Mouse (Mus musculus) G1E-ER4 (cell line): Measurements from ENCODE around the gene Ikbke. TPM values are rescaled to one million over a fixed set of nuclear protein-coding genes. Genes with fewer than 3 reads are reported as not detected.

Source experiments
- GATA1 ChIP-seq: IDR thresholded peaks from one replicate; pipeline ENCODE4 v1.8.0; 2012; ENCODE audit warnings: low read length, inconsistent platforms
- polyA plus RNA-seq: library from polyadenylated mRNA; stranded (reverse); fragments of >175 nt; gene quantifications from 2 replicates; pipeline ENCODE4 v1.2.3, GENCODE M21; 2012

Gene Ikbke
- polyA plus RNA-seq, 1 experiment: 0.31 TPM

- TF ChIP-seq GATA1: no peak
Measured at GRCm38 (mm10) chr1:131259632-131260308, 19.6 kb downstream of the Ikbke start.

- no peak for TF ChIP-seq GATA1
Measured at GRCm38 (mm10) chr1:131257288-131257687, 22.1 kb downstream of the Ikbke start.

GRCm38 (mm10) chr1:131246433-131247395, 32.7 kb downstream of the Ikbke start:
- no peak for TF ChIP-seq GATA1

- no peak for TF ChIP-seq GATA1
Measured at GRCm38 (mm10) chr1:131245926-131246325, 33.5 kb downstream of the Ikbke start.

- TF ChIP-seq GATA1: no peak
Measured at GRCm38 (mm10) chr1:131245089-131245856, 34.1 kb downstream of the Ikbke start, which contains the start of gene Rassf5. Gene Rassf5, minus strand, starts transcription at chr1:131245258.

GRCm38 (mm10) chr1:131244536-131245088, 34.8 kb downstream of the Ikbke start:
- TF ChIP-seq GATA1: no peak

- TF ChIP-seq GATA1: no peak
Measured at GRCm38 (mm10) chr1:131242956-131243355, 36.5 kb downstream of the Ikbke start.

GRCm38 (mm10) chr1:131239576-131240193, 39.7 kb downstream of the Ikbke start:
- TF ChIP-seq GATA1: no peak

GRCm38 (mm10) chr1:131238931-131239381, 40.5 kb downstream of the Ikbke start:
- TF ChIP-seq GATA1: no peak

- no peak for TF ChIP-seq GATA1
Measured at GRCm38 (mm10) chr1:131236077-131236476, 43.3 kb downstream of the Ikbke start.

GRCm38 (mm10) chr1:131233527-131233926, 45.9 kb downstream of the Ikbke start:
- TF ChIP-seq GATA1: no peak

GRCm38 (mm10) chr1:131228659-131229058, 50.7 kb downstream of the Ikbke start:
- no peak for TF ChIP-seq GATA1

- TF ChIP-seq GATA1: no peak
Measured at GRCm38 (mm10) chr1:131228225-131228624, 51.2 kb downstream of the Ikbke start.

GRCm38 (mm10) chr1:131224848-131225471, 54.4 kb downstream of the Ikbke start:
- no peak for TF ChIP-seq GATA1

GRCm38 (mm10) chr1:131223345-131223744, 56.1 kb downstream of the Ikbke start:
- TF ChIP-seq GATA1: no peak
